Mouse (Mus musculus): ENCODE measurements around the gene Hmgcs2. TPM values are rescaled to one million over a fixed set of nuclear protein-coding genes. Genes with fewer than 3 reads are reported as not detected.
A peak's percentile ranks its signal among the peaks of the same experiment; 100 is the strongest.

Gene Hmgcs2
- total and polyA plus RNA-seq, 2 experiments from 2014 or later = 24.8 to 36.3 TPM

- H3K9ac ChIP-seq (replicated peaks; ENCODE audit: low read length, poor library complexity, severe bottlenecking) = no peak overlapping the region
- no peaks in the 10 kb centered on the region for H3K27me3 ChIP-seq (ENCODE audit: insufficient read depth, low read length)
- H3K4me1 ChIP-seq (ENCODE audit: insufficient read depth, low read length) = no peaks in the 10 kb centered on the region
- H3K4me2 ChIP-seq (ENCODE audit: low read depth, low read length, poor library complexity, severe bottlenecking) = no peak overlapping the region
- no peak for TF ChIP-seq CTCF (IDR thresholded peaks at IDR 0.05)
- H3K27ac ChIP-seq (ENCODE audit: low read depth, low read length) = no peak overlapping the region
- no peaks in the 10 kb centered on the region for H3K9me3 ChIP-seq (ENCODE audit: low read length)
- H3K36me3 ChIP-seq (ENCODE audit: insufficient read depth, low read length) = no peaks in the 10 kb centered on the region
- WGBS = 88% methylated on average over 6 of the region's 6 CpGs
- DNase-seq (ENCODE audit: low spot score) (no peak), ATAC-seq (ENCODE audit: low FRiP score) (no peak)
- H3K4me3 ChIP-seq (ENCODE audit: low read depth, low read length) = no peak overlapping the region
Measured at GRCm38 (mm10) chr3:98348106-98348505, 67.9 kb downstream of the Hmgcs2 start.

GRCm38 (mm10) chr3:98348705-98349104 is 68.5 kb downstream of the Hmgcs2 start:
- WGBS = 22% methylated on average over 8 of the region's 8 CpGs
- no peak for DNase-seq (ENCODE audit: low spot score)
- H3K27ac ChIP-seq (ENCODE audit: low read depth, low read length) = no peak overlapping the region
- H3K4me1 ChIP-seq (ENCODE audit: insufficient read depth, low read length) = no peaks in the 10 kb centered on the region
- H3K4me2 ChIP-seq (ENCODE audit: low read depth, low read length, poor library complexity, severe bottlenecking) = no peak overlapping the region
- TF ChIP-seq CTCF (IDR thresholded peaks at IDR 0.05) = no peak
- ATAC-seq (ENCODE audit: low FRiP score) = 0 out of 2 replicates have a peak, but pooled peaks have one; percentile 38
- H3K4me3 ChIP-seq (ENCODE audit: low read depth, low read length) = no peak overlapping the region
- H3K36me3 ChIP-seq (ENCODE audit: insufficient read depth, low read length) = no peaks in the 10 kb centered on the region
- no peak overlapping the region for H3K9ac ChIP-seq (replicated peaks; ENCODE audit: low read length, poor library complexity, severe bottlenecking)
- H3K27me3 ChIP-seq (ENCODE audit: insufficient read depth, low read length) = no peaks in the 10 kb centered on the region
- no peaks in the 10 kb centered on the region for H3K9me3 ChIP-seq (ENCODE audit: low read length)

GRCm38 (mm10) chr3:98353892-98354291 is 73.7 kb downstream of the Hmgcs2 start:
- no peaks in the 10 kb centered on the region for H3K36me3 ChIP-seq (ENCODE audit: insufficient read depth, low read length)
- no peaks in the 10 kb centered on the region for H3K27me3 ChIP-seq (ENCODE audit: insufficient read depth, low read length)
- no peak overlapping the region for H3K9ac ChIP-seq (replicated peaks; ENCODE audit: low read length, poor library complexity, severe bottlenecking)
- H3K9me3 ChIP-seq (ENCODE audit: low read length) = no peaks in the 10 kb centered on the region
- H3K27ac ChIP-seq (ENCODE audit: low read depth, low read length) = no peak overlapping the region
- no peaks in the 10 kb centered on the region for H3K4me1 ChIP-seq (ENCODE audit: insufficient read depth, low read length)
- peak; percentile 75 for TF ChIP-seq CTCF (IDR thresholded peaks at IDR 0.05)
- ATAC-seq (ENCODE audit: low FRiP score) (no peak), DNase-seq (ENCODE audit: low spot score) (peak; percentile 87)
- H3K4me2 ChIP-seq (ENCODE audit: low read depth, low read length, poor library complexity, severe bottlenecking) = no peak overlapping the region
- no peak overlapping the region for H3K4me3 ChIP-seq (ENCODE audit: low read depth, low read length)
- 32% methylated on average over 7 of the region's 7 CpGs for WGBS

DNA sequence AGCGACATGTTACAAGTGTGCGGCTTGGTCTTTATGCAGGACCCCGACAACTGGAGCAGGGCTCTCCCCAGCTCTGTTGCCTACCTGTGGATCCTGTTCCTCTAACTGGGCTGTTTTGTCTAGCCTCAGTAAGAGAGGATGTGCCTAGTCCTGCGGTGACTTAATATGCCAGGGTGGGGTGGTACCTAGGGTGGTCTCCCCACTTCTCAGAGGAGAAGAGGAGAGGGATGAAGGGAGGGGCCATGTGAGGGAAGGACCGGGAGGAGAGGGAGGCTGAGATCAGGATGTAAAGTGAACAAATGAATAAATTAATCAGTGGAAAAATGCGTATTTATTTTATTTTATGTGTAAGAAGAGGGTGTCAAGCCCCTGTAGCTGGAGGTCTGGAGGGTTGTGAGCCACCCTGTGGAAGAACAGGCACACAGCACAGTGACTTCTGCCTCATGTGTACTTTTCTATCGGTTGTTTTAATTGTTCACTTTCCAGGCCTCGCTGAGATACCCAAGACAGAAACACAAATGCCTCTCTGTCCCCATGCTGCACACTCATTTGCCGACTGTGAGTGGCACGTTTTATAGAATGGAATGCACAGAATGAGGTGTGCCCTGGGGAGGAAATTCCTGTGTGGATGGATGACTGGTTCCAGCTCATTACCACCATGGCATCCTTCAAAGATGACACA is 75.2 kb downstream of the Hmgcs2 start:
- DNase-seq (ENCODE audit: low spot score) = peak; percentile 18
- Histone ChIP-seq H3K4me1 (ENCODE audit: insufficient read depth, low read length) (no peaks in the 10 kb centered on the region), H3K36me3 (ENCODE audit: insufficient read depth, low read length) (no peaks in the 10 kb centered on the region), H3K27ac (ENCODE audit: low read depth, low read length) (no peak overlapping the region), H3K4me2 (ENCODE audit: low read depth, low read length, poor library complexity, severe bottlenecking) (no peak overlapping the region), H3K27me3 (ENCODE audit: insufficient read depth, low read length) (no peaks in the 10 kb centered on the region), H3K9me3 (ENCODE audit: low read length) (no peaks in the 10 kb centered on the region), H3K4me3 (ENCODE audit: low read depth, low read length) (no peak overlapping the region), H3K9ac (replicated peaks; ENCODE audit: low read length, poor library complexity, severe bottlenecking) (no peak overlapping the region)
- WGBS = 59% methylated on average over 10 of the region's 10 CpGs
- ATAC-seq (ENCODE audit: low FRiP score) = peak; percentile 41; the same call in 1 of the 2 replicates
- peak; percentile 61 for TF ChIP-seq CTCF (IDR thresholded peaks at IDR 0.05)

DNA sequence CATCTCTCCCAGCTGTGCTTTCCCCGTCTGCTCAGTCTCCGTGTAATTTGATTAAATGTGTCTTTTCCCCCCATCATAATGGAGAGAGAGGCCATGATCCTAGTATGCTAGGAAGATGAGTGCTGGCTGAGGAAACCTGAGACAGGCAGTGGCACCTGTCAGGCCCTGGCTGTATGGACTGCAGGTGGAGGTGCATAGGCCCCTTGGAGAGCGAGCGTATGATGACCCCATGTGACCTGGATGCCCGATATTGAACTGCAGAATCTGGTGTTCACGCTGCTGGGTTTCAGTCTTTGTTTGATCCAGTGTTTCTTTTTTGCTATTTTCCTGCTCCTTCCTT is 75.8 kb downstream of the Hmgcs2 start:
- no peaks in the 10 kb centered on the region for H3K36me3 ChIP-seq (ENCODE audit: insufficient read depth, low read length)
- H3K9me3 ChIP-seq (ENCODE audit: low read length) = no peaks in the 10 kb centered on the region
- H3K4me2 ChIP-seq (ENCODE audit: low read depth, low read length, poor library complexity, severe bottlenecking) = no peak overlapping the region
- H3K9ac ChIP-seq (replicated peaks; ENCODE audit: low read length, poor library complexity, severe bottlenecking) = no peak overlapping the region
- no peak for ATAC-seq (ENCODE audit: low FRiP score)
- H3K27me3 ChIP-seq (ENCODE audit: insufficient read depth, low read length) = no peaks in the 10 kb centered on the region
- WGBS = 65% methylated on average over 6 of the region's 6 CpGs
- no peak for TF ChIP-seq CTCF (IDR thresholded peaks at IDR 0.05)
- no peak overlapping the region for H3K27ac ChIP-seq (ENCODE audit: low read depth, low read length)
- no peak overlapping the region for H3K4me3 ChIP-seq (ENCODE audit: low read depth, low read length)
- no peaks in the 10 kb centered on the region for H3K4me1 ChIP-seq (ENCODE audit: insufficient read depth, low read length)
- DNase-seq (ENCODE audit: low spot score) = no peak

DNA sequence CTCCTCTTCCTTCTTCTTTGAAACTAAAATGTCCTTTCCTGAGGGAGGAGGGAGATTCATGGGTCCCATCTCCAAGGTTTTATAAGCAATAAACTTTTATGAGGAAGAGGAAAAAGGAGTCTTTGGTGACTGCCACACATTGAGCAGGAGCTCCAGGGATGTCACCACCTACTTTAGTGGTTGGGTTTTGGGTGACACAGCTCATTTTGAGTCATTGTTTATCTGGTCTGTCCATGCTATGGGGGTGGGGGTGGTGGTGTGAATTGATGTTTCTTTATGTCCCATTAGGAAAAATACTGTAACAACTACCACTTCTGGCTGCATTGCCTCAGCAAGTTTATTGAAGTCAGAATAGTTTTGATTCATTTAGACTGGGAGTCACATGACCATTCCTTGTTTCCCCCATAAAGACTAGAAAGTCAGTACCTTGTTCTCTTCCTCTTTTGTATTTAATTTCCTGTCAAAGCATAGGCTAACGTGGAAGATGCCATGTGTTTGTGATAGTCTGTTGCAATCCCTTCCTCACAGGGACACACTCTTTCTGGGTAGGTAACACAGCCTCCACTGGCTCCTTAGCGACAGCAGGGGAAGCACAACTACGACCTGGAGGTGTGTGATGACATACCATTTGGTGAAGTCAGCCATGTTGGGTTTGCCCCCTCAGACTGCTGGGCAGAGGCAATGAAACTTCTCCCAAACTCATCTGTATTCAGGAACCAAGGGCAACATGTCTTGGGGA is 76.6 kb downstream of the Hmgcs2 start:
- H3K9ac ChIP-seq (replicated peaks; ENCODE audit: low read length, poor library complexity, severe bottlenecking) = no peak overlapping the region
- WGBS = 78% methylated on average over 3 of the region's 3 CpGs
- H3K27ac ChIP-seq (ENCODE audit: low read depth, low read length) = no peak overlapping the region
- H3K27me3 ChIP-seq (ENCODE audit: insufficient read depth, low read length) = no peaks in the 10 kb centered on the region
- no peaks in the 10 kb centered on the region for H3K36me3 ChIP-seq (ENCODE audit: insufficient read depth, low read length)
- no peak overlapping the region for H3K4me2 ChIP-seq (ENCODE audit: low read depth, low read length, poor library complexity, severe bottlenecking)
- H3K4me3 ChIP-seq (ENCODE audit: low read depth, low read length) = no peak overlapping the region
- no peaks in the 10 kb centered on the region for H3K9me3 ChIP-seq (ENCODE audit: low read length)
- no peak for TF ChIP-seq CTCF (IDR thresholded peaks at IDR 0.05)
- no peak for ATAC-seq (ENCODE audit: low FRiP score)
- DNase-seq (ENCODE audit: low spot score) = no peak
- no peaks in the 10 kb centered on the region for H3K4me1 ChIP-seq (ENCODE audit: insufficient read depth, low read length)

Other genes starting within 250 kb of the Hmgcs2 start
- not detected in 2 replicates for gene Adam30, start 119.8 kb upstream of the Hmgcs2 start, total RNA-seq (2014; rRNA removed)
- not detected in 2 replicates for gene Adam30, start 119.8 kb upstream of the Hmgcs2 start, polyA plus RNA-seq (2015; fragmentation: Nextera tagmentation; extraction: Ambion mirVana)
- not detected in 2 replicates for gene Reg4, start 58.3 kb upstream of the Hmgcs2 start, total RNA-seq (2014; rRNA removed)
- gene Reg4, start 58.3 kb upstream of the Hmgcs2 start, polyA plus RNA-seq (2015; fragmentation: Nextera tagmentation; extraction: Ambion mirVana) = not detected in 2 replicates
- gene Phgdh, start 59.6 kb downstream of the Hmgcs2 start, total RNA-seq (2014; rRNA removed) = 182 and 206 TPM in 2 replicates
- gene Phgdh, start 59.6 kb downstream of the Hmgcs2 start, polyA plus RNA-seq (2015; fragmentation: Nextera tagmentation; extraction: Ambion mirVana) = 148 and 171 TPM in 2 replicates
- 39.5 and 45.9 TPM in 2 replicates for gene Zfp697, start 102.0 kb downstream of the Hmgcs2 start, total RNA-seq (2014; rRNA removed)
- 18.1 and 18.7 TPM in 2 replicates for gene Zfp697, start 102.0 kb downstream of the Hmgcs2 start, polyA plus RNA-seq (2015; fragmentation: Nextera tagmentation; extraction: Ambion mirVana)
- not detected in 2 replicates for gene Gm4450, start 176.7 kb downstream of the Hmgcs2 start, total RNA-seq (2014; rRNA removed)
- gene Gm4450, start 176.7 kb downstream of the Hmgcs2 start, polyA plus RNA-seq (2015; fragmentation: Nextera tagmentation; extraction: Ambion mirVana) = not detected in 2 replicates
- not detected in 2 replicates for gene Hsd3b4, start 230.1 kb downstream of the Hmgcs2 start, total RNA-seq (2014; rRNA removed)
- gene Hsd3b4, start 230.1 kb downstream of the Hmgcs2 start, polyA plus RNA-seq (2015; fragmentation: Nextera tagmentation; extraction: Ambion mirVana) = not detected in 2 replicates